Mouse (Mus musculus): ENCODE data around the gene Fry.

Gene Fry

DNA sequence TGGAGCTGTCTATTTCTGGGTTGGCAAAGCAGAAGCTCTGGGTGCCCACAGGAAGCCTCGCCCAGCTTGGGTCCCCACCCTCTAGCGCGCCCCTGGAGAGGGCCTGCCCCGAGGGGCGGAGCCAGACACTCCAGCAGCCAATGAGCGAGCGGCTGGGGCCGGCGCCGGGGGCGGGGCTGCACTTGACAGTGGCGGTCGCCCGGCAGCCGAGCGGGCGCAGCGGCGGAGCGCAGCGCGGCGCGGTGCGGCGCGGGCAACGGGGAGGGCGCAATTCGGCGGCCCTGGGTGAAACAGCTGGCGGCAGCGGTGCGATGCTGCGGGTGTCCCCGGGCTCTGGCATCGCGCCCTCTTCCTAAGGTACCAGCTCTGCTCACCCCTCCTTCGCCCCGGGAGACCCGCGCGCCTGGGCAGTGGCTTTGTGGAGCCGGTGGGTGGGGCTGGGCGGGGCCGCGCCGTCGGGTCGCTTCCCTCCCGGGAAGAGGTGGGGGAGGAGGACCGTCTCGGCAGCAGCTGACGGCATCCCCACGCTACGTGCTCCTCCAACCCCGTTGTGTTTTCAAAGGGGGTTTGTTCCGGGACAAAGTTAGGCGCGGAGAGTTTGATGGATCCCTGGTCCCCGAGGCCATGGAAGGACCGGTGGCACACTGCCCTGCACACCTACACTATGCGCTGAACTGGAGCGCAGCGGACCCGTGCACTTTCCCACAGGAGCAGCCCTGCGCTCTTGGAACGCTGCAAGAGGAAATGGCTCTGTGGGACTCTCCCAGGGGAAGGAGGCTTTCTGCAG lies at the start of gene Fry:
Fry (plus strand) TSS at position 191 of the 787 bp plus-strand sequence.
- DNase-seq (ENCODE audit: extremely low read depth, insufficient read length, low spot score), result no peak

GRCm38 (mm10) chr5:150070086-150070485 lies 48.4 kb upstream of the Fry start:
- DNase-seq (ENCODE audit: extremely low read depth, insufficient read length, low spot score), result no peak

- no peak for DNase-seq (ENCODE audit: extremely low read depth, insufficient read length, low spot score)
Observed at GRCm38 (mm10) chr5:150071738-150072137, 46.7 kb upstream of the Fry start.

DNA sequence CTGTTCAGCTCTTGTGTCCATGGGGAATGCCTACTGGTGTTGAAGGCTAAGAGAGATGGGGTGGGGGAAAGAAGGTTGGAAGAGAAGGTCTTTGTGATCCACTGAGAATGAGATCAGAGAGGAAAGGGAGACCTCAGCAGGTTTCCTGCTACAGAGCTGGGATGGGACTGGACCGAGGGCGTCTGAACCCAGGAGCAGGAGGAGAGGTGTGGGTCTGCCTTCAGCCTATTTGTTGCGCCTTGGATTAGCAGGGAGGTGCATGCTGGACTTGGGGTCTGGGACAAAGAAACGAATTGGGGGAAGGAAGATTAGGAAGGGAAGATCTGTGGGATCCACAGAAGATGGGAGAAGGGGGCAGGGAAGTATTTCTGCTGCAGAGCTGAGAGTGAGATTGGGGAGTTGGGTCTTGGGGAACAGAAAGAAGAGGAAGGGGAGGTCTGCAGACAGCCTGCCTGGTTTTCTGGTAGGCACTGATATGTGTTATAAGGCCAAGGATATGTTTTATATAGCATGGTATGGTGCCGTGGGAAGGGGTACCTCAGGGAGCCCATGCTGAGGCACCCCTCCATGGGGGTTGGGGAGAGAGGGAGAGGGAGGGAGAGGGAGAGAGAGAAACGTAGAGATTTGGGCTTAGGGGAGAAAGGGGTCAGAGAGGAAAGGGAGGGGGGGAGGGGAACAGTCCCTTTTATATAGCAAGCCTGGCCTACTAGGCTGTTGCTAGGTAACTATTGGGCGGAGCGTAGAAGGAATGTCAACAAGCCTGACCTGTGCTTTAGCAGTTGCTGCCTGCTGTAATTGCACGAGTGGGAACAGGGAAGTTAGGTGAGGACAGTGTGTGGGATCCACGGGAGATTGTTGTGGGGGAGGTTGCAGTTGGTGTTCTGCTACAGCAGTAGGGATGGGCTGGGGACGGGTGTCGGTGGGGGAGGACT lies 38.3 kb upstream of the Fry start:
- DNase-seq (ENCODE audit: extremely low read depth, insufficient read length, low spot score), result no peak

- DNase-seq (ENCODE audit: extremely low read depth, insufficient read length, low spot score), result no peak
Observed at GRCm38 (mm10) chr5:150082696-150083095, 35.7 kb upstream of the Fry start.

DNA sequence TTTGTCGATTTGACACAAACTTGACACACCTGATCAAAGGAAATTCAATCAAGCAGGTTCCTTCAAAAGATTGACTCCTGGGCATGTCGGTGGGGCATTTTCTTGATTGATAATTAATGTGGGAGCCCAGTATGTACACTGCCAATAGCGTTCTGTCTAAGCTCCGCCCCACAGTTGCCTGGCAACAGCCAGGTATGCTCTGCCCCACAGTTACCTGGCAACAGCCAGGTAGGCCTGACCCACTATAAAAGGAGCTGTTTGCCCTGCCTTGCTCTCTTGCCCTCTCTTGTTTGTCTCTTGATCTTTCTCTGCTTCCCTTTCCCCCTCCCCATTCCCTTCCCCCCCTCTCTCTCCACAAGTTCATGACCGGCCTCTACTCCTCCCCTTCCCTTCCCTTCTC lies 35.3 kb upstream of the Fry start:
- DNase-seq (ENCODE audit: extremely low read depth, insufficient read length, low spot score), result no peak

DNA sequence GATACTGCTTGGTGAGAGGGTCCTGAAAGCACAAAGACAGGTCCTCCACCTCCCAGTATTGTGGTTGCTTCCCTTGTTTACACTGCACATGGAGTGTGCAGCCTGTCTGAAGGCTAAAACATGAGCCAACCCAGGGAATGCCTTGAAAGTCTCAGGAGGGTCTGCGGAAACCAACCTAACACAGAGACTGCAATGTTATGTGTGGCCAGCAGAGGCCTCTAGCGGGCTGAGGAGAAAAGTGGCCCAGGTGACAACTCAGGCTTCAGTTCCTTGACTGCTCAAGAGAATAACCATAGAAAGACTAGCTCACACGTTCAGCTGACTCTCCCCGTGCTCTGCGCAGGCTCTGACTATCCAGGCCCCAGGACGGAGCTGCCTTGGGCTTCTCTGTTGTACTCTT lies 20.8 kb upstream of the Fry start:
- DNase-seq (ENCODE audit: extremely low read depth, insufficient read length, low spot score), result no peak

DNA sequence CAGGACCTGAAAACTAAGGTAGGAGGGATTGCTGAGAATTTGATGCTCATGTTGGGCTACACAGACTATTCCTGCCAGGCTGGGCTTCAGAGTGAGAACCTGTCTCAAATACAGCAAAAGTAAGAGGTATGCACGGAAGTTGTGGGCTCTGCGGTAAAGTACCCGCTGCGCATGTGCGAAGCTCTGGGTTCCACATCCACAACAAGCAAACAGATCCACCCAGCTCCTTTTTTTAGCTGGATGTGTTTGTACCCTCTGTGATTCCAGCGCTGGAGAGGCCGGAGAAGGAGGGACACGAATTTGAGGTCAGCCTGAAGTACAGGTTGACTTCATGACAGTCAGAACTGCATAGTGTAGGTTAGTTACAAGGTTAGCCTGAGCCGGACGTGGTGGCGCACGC lies 19.7 kb upstream of the Fry start:
- no peak for DNase-seq (ENCODE audit: extremely low read depth, insufficient read length, low spot score)

DNA sequence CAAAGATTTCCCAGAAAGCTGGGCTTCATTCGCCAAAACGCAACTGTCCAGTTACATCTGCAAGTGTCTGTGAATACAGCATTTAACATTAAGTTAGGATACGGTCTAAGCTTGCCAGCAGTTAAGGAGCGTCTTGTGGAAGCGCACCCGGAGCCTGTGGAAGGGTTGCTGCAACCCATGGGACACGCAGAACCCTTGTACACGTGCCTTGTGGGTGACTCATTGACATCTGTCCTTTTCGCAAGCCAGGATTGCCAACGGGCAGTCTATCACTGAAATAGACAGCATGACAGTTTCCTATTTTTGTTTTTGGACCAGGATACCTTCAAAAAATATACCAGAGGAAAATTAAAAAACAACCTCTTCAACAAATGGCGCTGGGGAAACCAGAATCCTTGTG lies 16.7 kb upstream of the Fry start:
- no peak for DNase-seq (ENCODE audit: extremely low read depth, insufficient read length, low spot score)

- no peak for DNase-seq (ENCODE audit: extremely low read depth, insufficient read length, low spot score)
Observed at GRCm38 (mm10) chr5:150106358-150106757, 12.1 kb upstream of the Fry start.

DNA sequence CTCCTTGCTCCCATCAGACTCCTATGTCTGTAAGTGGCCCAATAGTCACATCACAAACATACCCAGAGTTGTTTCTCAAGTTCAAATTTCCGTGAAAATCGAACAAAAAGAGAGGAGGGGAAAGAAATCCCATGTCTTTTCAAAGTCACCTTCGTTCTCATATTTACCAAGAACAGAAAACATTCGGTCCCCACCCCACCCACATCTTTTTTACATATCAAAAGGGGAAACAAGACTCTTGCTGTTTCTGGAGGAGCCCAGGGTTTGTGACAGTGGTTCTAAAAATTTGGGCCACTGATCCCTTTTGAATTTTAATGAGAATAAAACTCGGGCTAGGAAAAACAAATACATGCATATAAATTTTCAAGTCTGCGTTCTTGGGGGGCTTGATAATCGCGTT lies 7.2 kb upstream of the Fry start:
- no peak for DNase-seq (ENCODE audit: extremely low read depth, insufficient read length, low spot score)

- DNase-seq (ENCODE audit: extremely low read depth, insufficient read length, low spot score), result no peak
Observed at GRCm38 (mm10) chr5:150114007-150114406, 4.4 kb upstream of the Fry start.

- DNase-seq (ENCODE audit: extremely low read depth, insufficient read length, low spot score), result no peak
Observed at GRCm38 (mm10) chr5:150114778-150115177, 3.7 kb upstream of the Fry start.

DNA sequence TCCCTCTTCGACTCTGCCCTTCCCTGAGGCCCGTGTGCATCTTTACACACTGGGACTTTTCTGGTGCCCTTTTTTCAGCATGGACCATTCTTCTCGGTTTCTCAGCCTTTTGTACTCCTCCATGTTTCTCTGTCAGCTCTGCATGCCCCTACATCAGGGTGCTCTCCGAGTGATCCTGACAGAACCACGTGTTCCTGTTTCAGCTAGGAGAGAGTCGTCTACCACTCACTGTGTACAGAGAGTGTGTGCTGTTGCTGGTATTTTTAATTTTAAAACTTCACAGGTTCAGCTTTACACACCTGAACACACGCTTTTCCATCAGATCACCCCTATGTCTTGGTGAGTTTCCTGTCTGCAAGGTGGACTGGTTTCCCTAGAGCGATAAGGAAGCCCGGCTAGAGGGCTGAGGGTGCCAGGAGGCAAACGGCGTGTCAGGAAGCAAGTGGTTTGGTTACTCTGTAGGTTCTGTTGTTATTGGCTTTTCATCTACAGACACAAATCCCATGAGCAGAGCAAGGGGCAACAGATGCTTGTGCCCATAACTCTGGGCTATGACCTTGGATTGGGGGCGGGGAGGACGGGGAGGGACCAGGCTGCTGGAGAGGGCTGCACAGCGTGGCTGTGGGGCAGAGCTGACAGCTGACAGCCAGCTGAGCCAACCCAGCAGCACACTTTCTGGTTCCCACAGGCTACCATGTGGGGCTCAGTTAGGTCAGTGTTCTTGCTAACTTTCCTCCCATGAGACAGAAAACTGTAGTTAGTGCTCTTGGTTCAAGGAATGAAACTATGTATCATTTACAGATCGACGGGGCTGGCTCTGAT lies 3.0 kb upstream of the Fry start:
- no peak for DNase-seq (ENCODE audit: extremely low read depth, insufficient read length, low spot score)

- no peak for DNase-seq (ENCODE audit: extremely low read depth, insufficient read length, low spot score)
Observed at GRCm38 (mm10) chr5:150116216-150116905, 2.1 kb upstream of the Fry start.

GRCm38 (mm10) chr5:150116906-150117216 lies 1.6 kb upstream of the Fry start:
- no peak for DNase-seq (ENCODE audit: extremely low read depth, insufficient read length, low spot score)

- DNase-seq (ENCODE audit: extremely low read depth, insufficient read length, low spot score), result no peak
Observed at GRCm38 (mm10) chr5:150118124-150118454, 356 bp upstream of the Fry start.

DNA sequence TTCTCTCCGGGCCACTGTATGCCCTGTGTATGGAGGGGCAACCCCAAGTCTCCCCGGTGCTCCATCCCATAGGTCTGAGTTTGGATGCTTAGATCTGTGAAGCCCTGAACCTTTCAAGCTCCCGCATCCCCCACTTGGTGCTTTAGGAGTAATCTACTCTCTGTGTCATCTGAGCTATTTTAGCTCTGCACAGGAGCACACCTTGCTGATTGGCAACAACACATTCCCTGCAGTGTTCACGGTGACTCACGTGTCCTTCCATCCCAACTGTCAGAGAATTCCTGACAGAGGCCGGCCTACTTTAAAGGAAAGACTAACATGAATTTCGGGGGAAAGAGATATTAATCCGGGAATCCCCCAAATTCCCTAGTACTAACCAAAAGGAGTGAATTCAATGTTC lies 2.2 kb downstream of the Fry start:
- DNase-seq (ENCODE audit: extremely low read depth, insufficient read length, low spot score), result no peak

DNA sequence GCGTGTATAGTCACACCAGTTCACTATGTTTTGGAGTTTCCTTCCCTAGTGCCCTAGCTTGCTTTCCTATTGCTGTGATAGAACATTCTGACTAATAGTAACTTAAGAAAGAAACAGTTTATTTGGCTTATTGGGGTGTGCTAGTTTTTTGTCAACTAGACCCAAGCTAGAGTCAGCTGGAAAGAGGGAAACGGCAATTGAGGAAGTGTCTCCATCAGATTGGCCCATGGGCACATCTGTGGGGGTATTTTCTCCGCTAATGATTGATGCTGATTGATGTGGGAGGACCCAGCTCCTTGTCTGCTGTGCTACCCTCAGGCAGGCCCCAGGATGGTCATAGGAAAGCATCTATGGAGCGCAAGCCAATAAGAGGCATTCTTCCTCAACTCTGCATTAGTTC lies 3.6 kb downstream of the Fry start:
- DNase-seq (ENCODE audit: extremely low read depth, insufficient read length, low spot score), result no peak

- DNase-seq (ENCODE audit: extremely low read depth, insufficient read length, low spot score), result no peak
Observed at GRCm38 (mm10) chr5:150122571-150122970, 4.1 kb downstream of the Fry start.

DNA sequence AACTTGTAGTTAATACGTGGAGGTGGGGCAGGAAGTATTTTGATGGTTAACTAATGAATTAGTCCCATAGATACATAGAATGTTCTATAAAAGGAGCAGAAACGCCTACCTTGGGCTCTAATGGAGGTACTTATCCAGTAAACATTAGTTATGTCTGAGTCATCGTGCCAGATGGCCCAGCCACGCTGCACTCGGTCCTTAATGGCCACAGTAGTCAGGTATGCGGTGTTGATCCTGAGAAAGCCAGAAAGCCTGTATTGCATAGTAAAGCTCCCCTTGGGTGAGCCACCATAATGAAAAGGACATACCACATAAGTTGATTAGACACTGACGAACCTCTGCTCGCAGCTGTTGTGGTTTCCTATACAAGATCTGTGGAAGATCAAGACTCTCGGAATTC lies 7.5 kb downstream of the Fry start:
- no peak for DNase-seq (ENCODE audit: extremely low read depth, insufficient read length, low spot score)
